Mouse (Mus musculus): ENCODE data around the gene Speer4f2. TPM values are rescaled to one million over a fixed set of nuclear protein-coding genes. Genes with fewer than 3 reads are reported as not detected.

The Speer4f2 gene
- polyA plus RNA-seq, 1 experiment from 2014 or later: not detected

DNA sequence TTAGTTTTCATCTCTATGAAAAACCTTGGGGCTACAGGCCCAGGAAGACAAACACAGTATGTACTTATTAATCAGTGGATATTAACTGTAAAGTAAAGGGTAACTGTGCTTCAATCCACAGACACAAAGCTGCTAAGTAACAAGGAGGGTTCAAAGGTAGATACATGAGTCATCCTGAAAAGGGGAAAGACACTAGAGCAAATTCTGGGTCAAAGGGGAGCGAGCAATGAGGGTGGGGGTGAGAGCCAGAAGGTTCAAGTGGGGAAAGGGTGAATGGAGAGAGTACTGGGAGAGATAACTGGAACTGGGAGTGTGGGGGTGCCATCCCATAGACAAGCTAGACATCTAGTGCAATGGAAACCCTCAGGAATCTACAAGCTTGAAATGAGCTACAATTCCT, 54.0 kb downstream of the Speer4f2 start:
- WGBS: 79% methylated on average over 1 of the region's 1 CpGs
- Histone ChIP-seq H3K9ac (ENCODE audit: low read length) (no peak overlapping the region), H3K36me3 (ENCODE audit: control insufficient read depth, insufficient read depth, low read length) (no peaks in the 10 kb centered on the region), H3K4me1 (replicated peaks; ENCODE audit: control insufficient read depth, insufficient read depth, low read length) (no peaks in the 10 kb centered on the region), H3K27ac (ENCODE audit: low read depth, low read length) (no peak overlapping the region), H3K4me3 (ENCODE audit: low read depth, low read length) (no peak overlapping the region), H3K27me3 (ENCODE audit: control insufficient read depth, insufficient read depth, low read length) (no peaks in the 10 kb centered on the region), H3K9me3 (ENCODE audit: control insufficient read depth, low read length) (no peaks in the 10 kb centered on the region), H3K4me2 (ENCODE audit: low read depth, low read length, severe bottlenecking) (no peak overlapping the region)
- DNase-seq (ENCODE audit: low spot score) (no peak), ATAC-seq (replicated peaks; ENCODE audit: low FRiP score) (no peak)

Other genes starting within 250 kb of the Speer4f2 start
- gene Speer4f1, start 102.9 kb downstream of the Speer4f2 start, polyA plus RNA-seq (2014; fragmentation: Nextera tagmentation; extraction: Ambion mirVana): not detected in 2 replicates
- gene Sema3c, start 201.1 kb downstream of the Speer4f2 start, polyA plus RNA-seq (2014; fragmentation: Nextera tagmentation; extraction: Ambion mirVana): 16.1 and 16.2 TPM in 2 replicates